23 mouse cellular contexts compared by ENCODE assay signal in the genomic region with DNA sequence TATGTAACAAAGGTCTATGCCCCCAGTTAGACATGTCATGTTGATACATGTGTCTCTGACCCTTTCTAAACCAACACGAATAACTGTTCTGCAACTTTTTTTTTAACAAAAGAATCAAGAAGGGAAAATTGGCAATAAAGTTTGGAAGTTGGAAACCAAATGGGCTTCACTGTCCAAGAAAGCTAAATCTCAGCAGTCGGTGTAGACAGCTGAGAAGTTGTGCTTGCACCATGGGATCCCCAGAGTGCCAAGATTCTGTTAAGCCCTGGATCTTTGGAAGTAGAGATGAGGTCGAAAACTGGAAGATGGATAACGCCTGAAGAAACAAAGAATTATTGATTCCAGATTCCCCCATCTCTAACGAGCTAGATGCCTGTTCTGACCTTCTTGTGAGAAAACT. TPM values are rescaled to one million over a fixed set of nuclear protein-coding genes. Genes with fewer than 3 reads are reported as not detected.
A peak's percentile ranks its signal among the peaks of the same experiment; 100 is the strongest.
DNase-seq lines count a peak whose midpoint lies in the region; ATAC-seq and TF ChIP-seq lines count a peak whose summit lies in the region.
"Had no signal": no experiment of that assay in that cellular context is flagged by ENCODE, and none has a peak within 500 bp of the region (broad histone marks: within the 10 kb centered on the region; RNA-seq: fewer than 3 reads in every experiment).

No protein-coding gene starts in this region.

- DNase-seq in forebrain, postnatal 0 days: peak; percentile 24
- DNase-seq in forebrain, embryonic 11.5 days (ENCODE audit: low spot score): no peak
- DNase-seq in heart, adult 9 months (ENCODE audit: low spot score in 2 of 2): peak; percentile 57 to 58
- DNase-seq in lung, postnatal 10 days: peak; percentile 56
- DNase-seq in lung, postnatal 14 days: no peak
- no peak for DNase-seq in cerebellum, adult 11-12 months
- DNase-seq in cerebellum, postnatal 25 days: no peak
- DNase-seq: adrenal gland, adult 2 months; cerebellum, adult 9-11 months; kidney, adult 2 months; kidney, postnatal 14 days; right cerebral cortex, postnatal 25 days; thymus, adult 18-20 months; thymus, postnatal 4 days had no signal

- no peak overlapping the region for H3K27ac ChIP-seq in forebrain, postnatal 0 days (ENCODE audit: low read depth, low read length)
- H3K27ac ChIP-seq in forebrain, embryonic 11.5 days (ENCODE audit: low read depth, low read length): no peak overlapping the region
- no peak overlapping the region for H3K27ac ChIP-seq in heart, embryonic 11.5 days (ENCODE audit: low read depth, low read length)
- H3K27ac ChIP-seq: embryonic facial prominence, embryonic 13.5 days; hindbrain, embryonic 12.5 days; macrophage; midbrain, embryonic 10.5 days; stomach, embryonic 15.5 days had no signal

- H3K27me3 ChIP-seq in forebrain, postnatal 0 days (ENCODE audit: insufficient read depth, low read length): no peaks in the 10 kb centered on the region
- H3K27me3 ChIP-seq in forebrain, embryonic 11.5 days (ENCODE audit: control insufficient read depth, insufficient read depth, low read length): no peaks in the 10 kb centered on the region
- H3K27me3 ChIP-seq in heart, embryonic 11.5 days (ENCODE audit: control insufficient read depth, insufficient read depth, low read length): no peaks in the 10 kb centered on the region
- H3K27me3 ChIP-seq: embryonic facial prominence, embryonic 13.5 days; hindbrain, embryonic 12.5 days; stomach, embryonic 15.5 days had no signal

- no peak overlapping the region for H3K9ac ChIP-seq in forebrain, postnatal 0 days
- H3K9ac ChIP-seq in forebrain, embryonic 11.5 days (ENCODE audit: low read length): no peak overlapping the region
- no peak overlapping the region for H3K9ac ChIP-seq in heart, embryonic 11.5 days (ENCODE audit: low read depth, low read length)
- H3K9ac ChIP-seq: embryonic facial prominence, embryonic 13.5 days; hindbrain, embryonic 12.5 days; stomach, embryonic 15.5 days had no signal

- H3K4me3 ChIP-seq in forebrain, postnatal 0 days (ENCODE audit: low read depth, low read length): no peak overlapping the region
- H3K4me3 ChIP-seq in forebrain, embryonic 11.5 days (ENCODE audit: low read depth, low read length): no peak overlapping the region
- no peak overlapping the region for H3K4me3 ChIP-seq in heart, embryonic 11.5 days (ENCODE audit: low read depth, low read length)
- H3K4me3 ChIP-seq: embryonic facial prominence, embryonic 13.5 days; hindbrain, embryonic 12.5 days; midbrain, embryonic 10.5 days; stomach, embryonic 15.5 days had no signal

- TF ChIP-seq CTCF in forebrain, postnatal 0 days (IDR thresholded peaks at IDR 0.05; ENCODE audit: low read depth): no peak

- H3K4me2 ChIP-seq in forebrain, postnatal 0 days (ENCODE audit: low read depth): no peak overlapping the region
- no peak overlapping the region for H3K4me2 ChIP-seq in forebrain, embryonic 11.5 days (ENCODE audit: low read depth, low read length, severe bottlenecking)
- H3K4me2 ChIP-seq in heart, embryonic 11.5 days: no peak overlapping the region
- H3K4me2 ChIP-seq: embryonic facial prominence, embryonic 13.5 days; hindbrain, embryonic 12.5 days; liver, embryonic 11.5 days; stomach, embryonic 15.5 days had no signal

- ATAC-seq in forebrain, postnatal 0 days: no peak
- ATAC-seq in forebrain, embryonic 11.5 days (replicated peaks; ENCODE audit: low FRiP score): no peak
- ATAC-seq in heart, embryonic 11.5 days (replicated peaks; ENCODE audit: insufficient number of reproducible peaks, low FRiP score, low TSS enrichment): no peak
- ATAC-seq: inflammation-experienced regulatory T-cells, adult 6 months had no signal

- no peaks in the 10 kb centered on the region for H3K9me3 ChIP-seq in forebrain, postnatal 0 days (ENCODE audit: low read length)
- H3K9me3 ChIP-seq in forebrain, embryonic 11.5 days (ENCODE audit: control insufficient read depth, low read length): no peaks in the 10 kb centered on the region; the same call in 1 of the 2 replicates
- H3K9me3 ChIP-seq in heart, embryonic 11.5 days (replicated peaks; ENCODE audit: control insufficient read depth, low read length): no peaks in the 10 kb centered on the region
- H3K9me3 ChIP-seq: G1E; midbrain, embryonic 10.5 days; stomach, embryonic 15.5 days had no signal

- WGBS in forebrain, postnatal 0 days: 60% methylated on average over 5 of the region's 5 CpGs
- 79% methylated on average over 5 of the region's 5 CpGs for WGBS in forebrain, embryonic 11.5 days
- WGBS in heart, embryonic 11.5 days (ENCODE audit: insufficient replicate concordance): 71% methylated on average over 5 of the region's 5 CpGs

- no peaks in the 10 kb centered on the region for H3K4me1 ChIP-seq in forebrain, postnatal 0 days (ENCODE audit: insufficient read depth)
- no peaks in the 10 kb centered on the region for H3K4me1 ChIP-seq in forebrain, embryonic 11.5 days (replicated peaks; ENCODE audit: control insufficient read depth, insufficient read depth, low read length)
- H3K4me1 ChIP-seq in heart, embryonic 11.5 days (ENCODE audit: control insufficient read depth, insufficient read depth, low read length): no peaks in the 10 kb centered on the region
- H3K4me1 ChIP-seq: embryonic facial prominence, embryonic 13.5 days; hindbrain, embryonic 12.5 days; stomach, embryonic 15.5 days had no signal

- no peaks in the 10 kb centered on the region for H3K36me3 ChIP-seq in forebrain, postnatal 0 days (ENCODE audit: insufficient read depth)
- no peaks in the 10 kb centered on the region for H3K36me3 ChIP-seq in forebrain, embryonic 11.5 days (ENCODE audit: control insufficient read depth, insufficient read depth, low read length)
- H3K36me3 ChIP-seq in heart, embryonic 11.5 days (ENCODE audit: control insufficient read depth, insufficient read depth, low read length): no peaks in the 10 kb centered on the region
- H3K36me3 ChIP-seq: embryonic facial prominence, embryonic 13.5 days; G1E; hindbrain, embryonic 12.5 days; midbrain, embryonic 10.5 days; stomach, embryonic 15.5 days had no signal

RNA-seq across cellular contexts. Expression of gene Prokr1, which starts 25.4 kb away (rescaled TPM):
- total RNA-seq in forebrain, postnatal 0 days (2014; rRNA removed): 2.5 and 3.1 TPM in 2 replicates
- 1.1 and 1.6 TPM in 2 replicates for polyA plus RNA-seq in forebrain, postnatal 0 days (2015; fragmentation: Nextera tagmentation; extraction: Ambion mirVana)
- 6.4 and 7.1 TPM in 2 replicates for polyA plus RNA-seq in forebrain, embryonic 11.5 days (2014; fragmentation: Nextera tagmentation; extraction: Ambion mirVana)
- polyA plus RNA-seq in heart, embryonic 11.5 days (2014; fragmentation: Nextera tagmentation; extraction: Ambion mirVana): 1.8 and 3.0 TPM in 2 replicates
- polyA plus RNA-seq: inflammation-experienced regulatory T-cells, adult 6 months had no signal

RNA-seq across cellular contexts. Expression of gene Arhgap25, which starts 32.1 kb away (rescaled TPM):
- 2.7 and 3.3 TPM in 2 replicates for total RNA-seq in forebrain, postnatal 0 days (2014; rRNA removed)
- polyA plus RNA-seq in forebrain, postnatal 0 days (2015; fragmentation: Nextera tagmentation; extraction: Ambion mirVana): 1.6 and 2.2 TPM in 2 replicates
- 2.0 and 2.7 TPM in 2 replicates for polyA plus RNA-seq in forebrain, embryonic 11.5 days (2014; fragmentation: Nextera tagmentation; extraction: Ambion mirVana)
- 1.1 and 1.6 TPM in 2 replicates for polyA plus RNA-seq in heart, embryonic 11.5 days (2014; fragmentation: Nextera tagmentation; extraction: Ambion mirVana)

Comparison
In these comparisons a context has a peak if more than half of its experiments do, and no peak if none do; other contexts are left out.
1. DNase-seq: peak in forebrain, postnatal 0 days (single experiment), heart, adult 9 months (2 of 2) and lung, postnatal 10 days (single experiment); none in forebrain, embryonic 11.5 days (single experiment), lung, postnatal 14 days (single experiment), cerebellum, adult 11-12 months (single experiment) and cerebellum, postnatal 25 days (0 of 2).